Mouse (Mus musculus) erythroblast, embryonic 14.5 days (primary cell): ENCODE measurements around the gene Sprr3.

Experiments used
- GATA1 ChIP-seq: IDR thresholded peaks from 2 replicates; pipeline ENCODE4 v1.6.1; 2012; ENCODE audit warnings: low read length, inconsistent platforms, mixed read lengths
- TAL1 ChIP-seq: IDR thresholded peaks from 3 replicates; pipeline ENCODE4 v1.6.1; 2012; ENCODE audit warnings: low read length, inconsistent platforms, mixed read lengths

DNA sequence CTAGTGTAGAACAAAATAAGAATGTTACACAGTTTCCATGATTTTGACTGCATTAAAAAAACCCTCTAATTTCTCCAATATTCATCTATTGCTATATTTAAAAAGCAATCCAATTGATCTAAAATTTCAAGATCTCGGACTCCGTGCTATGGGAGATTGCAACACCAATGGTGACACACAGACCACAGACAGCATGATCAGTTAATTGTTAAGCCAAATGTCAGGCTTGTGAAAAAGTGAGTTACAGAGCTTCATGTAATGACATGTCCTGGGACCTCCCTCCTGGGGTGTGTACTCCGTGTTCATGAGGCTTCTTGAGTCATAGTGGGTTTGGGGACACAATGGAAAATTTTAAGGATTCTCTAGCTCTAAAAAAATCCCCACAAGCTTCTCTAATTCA is 18.3 kb downstream of the Sprr3 start:
- TF ChIP-seq GATA1 = no peak
- TF ChIP-seq TAL1 = no peak
